Mouse (Mus musculus) frontal cortex, postnatal 10 days (tissue): ENCODE data around the gene Radil.

Source experiments
- DNase-seq, 2 experiments: peaks; one replicate each; pipeline ENCODE4 v3.0.0; 2022; ENCODE audit warnings: low spot score in 2 of 2, mixed read lengths in 1 of 2

Gene Radil

DNA sequence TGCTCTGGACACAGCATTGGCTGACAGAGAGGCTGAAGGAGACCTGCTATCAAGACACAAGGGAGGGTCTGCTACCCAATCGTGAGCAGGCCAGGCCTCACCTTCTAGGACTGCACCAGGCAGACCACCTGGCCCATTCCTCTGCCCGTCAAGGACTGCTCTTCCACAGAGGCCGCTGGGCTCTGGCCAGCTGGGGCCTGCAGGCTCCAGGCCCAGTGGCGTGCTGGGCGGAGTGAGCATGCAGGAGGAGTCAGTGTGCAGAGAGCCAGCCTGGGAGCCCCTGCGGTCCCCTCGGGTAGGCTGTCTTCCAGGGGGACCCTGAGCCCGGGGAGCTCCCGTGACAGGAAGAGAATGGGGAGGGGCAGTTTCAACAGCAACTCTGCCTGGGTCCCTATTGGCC is 64.2 kb downstream of the Radil start:
- no peak for DNase-seq

DNA sequence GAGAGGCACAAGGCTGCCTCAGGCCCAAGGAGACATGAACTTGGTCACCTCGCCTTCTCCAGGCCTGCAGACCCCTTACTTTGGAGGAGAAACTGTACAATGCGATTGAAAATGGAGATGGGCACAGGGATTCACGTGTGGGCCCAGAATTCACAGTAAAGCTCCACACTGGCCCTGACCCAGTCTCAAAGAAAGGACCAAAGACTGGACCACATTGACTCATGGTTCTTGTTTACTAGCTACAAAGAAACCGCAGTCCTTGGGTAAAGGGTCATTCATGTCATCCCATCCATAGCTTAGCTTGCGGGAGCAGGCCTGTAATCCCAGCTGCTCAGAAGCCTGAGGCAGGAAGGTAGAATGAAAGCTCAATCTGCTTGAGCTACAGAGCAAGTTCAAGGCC is 67.3 kb downstream of the Radil start:
- no peak for DNase-seq

- no peak for DNase-seq
Measured at GRCm38 (mm10) chr5:142482512-142482911, 68.4 kb downstream of the Radil start.

GRCm38 (mm10) chr5:142478829-142479435 is 72.0 kb downstream of the Radil start:
- peak; percentile 68 to 81 for DNase-seq

DNA sequence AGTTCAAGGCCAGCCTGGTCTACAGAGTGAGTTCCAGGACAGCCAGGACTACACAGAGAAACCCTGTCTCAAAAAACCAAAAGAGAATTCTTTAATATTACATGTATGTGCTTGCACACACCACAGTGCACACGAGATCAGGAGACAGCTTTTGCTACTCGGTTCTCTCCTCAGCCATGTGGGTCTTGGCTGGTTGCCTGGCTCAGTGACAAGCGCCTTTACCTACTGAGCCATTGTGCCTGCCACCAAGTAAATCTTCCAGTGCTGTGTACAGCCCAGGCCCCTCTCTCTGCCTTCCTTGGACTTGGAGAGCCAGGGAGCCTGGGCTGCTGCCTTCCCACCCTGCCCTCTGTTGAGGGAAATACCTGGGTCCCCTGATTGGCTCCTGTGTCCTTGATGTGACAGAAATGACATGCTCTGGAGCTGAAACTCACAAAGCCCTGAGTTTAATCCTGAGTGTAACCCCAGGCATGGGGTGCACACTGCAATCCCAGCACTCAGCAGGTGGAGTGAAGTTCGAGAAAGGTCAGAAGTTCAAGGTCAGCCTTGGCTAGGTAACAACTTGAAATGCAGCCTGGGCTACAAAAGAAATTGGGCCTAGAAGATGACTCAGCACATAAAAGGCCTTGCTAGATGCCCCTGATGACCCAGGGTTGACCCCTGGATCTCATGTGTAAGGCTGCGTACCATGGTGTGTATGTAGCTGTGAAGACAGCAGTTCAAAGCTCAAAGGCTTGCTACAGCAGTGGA is 72.9 kb downstream of the Radil start:
- no peak for DNase-seq

DNA sequence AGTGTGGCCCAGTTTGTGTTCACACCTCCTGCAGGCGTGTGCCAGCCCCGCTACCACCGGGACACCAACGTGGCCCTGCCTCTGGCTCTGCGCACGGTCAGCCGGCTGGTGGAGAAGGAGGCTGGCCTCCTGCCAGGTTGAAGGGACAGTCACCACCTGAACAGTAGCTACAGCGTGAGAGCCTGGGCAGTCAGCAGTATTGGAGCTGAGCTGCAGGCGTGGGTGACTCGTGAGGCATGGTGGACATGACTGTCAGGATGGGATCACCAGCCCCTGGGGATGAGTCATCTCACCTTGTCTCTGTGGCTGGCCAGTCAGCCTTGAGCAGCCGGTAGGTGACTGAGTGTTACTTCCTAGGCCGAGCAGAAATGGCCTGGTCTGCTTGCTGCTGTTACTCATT is 73.6 kb downstream of the Radil start:
- no peak for DNase-seq

GRCm38 (mm10) chr5:142475669-142476068 is 75.2 kb downstream of the Radil start:
- DNase-seq, result no peak

GRCm38 (mm10) chr5:142473696-142474095 is 77.2 kb downstream of the Radil start:
- DNase-seq, result no peak

GRCm38 (mm10) chr5:142469796-142470195 is 81.1 kb downstream of the Radil start:
- no peak for DNase-seq

DNA sequence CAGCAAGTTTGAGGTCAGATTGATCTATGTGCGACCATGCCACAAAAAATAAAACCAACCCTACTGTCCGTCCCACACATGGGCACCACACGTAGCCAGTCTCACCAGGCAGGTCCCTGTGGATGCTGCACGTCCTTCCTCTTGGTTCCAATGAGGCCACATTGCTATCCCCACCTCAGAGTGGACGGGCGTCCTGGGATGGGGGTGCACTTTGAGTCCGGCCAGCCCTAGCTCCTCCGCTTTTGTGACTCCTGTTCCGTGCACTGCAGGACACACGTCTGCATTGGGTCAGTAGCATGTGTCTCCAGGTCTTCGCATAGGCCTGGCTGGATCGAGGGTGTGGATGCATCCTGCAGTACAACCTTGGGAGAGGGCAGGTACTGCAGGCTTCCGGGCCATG is 82.5 kb downstream of the Radil start:
- DNase-seq, result no peak

DNA sequence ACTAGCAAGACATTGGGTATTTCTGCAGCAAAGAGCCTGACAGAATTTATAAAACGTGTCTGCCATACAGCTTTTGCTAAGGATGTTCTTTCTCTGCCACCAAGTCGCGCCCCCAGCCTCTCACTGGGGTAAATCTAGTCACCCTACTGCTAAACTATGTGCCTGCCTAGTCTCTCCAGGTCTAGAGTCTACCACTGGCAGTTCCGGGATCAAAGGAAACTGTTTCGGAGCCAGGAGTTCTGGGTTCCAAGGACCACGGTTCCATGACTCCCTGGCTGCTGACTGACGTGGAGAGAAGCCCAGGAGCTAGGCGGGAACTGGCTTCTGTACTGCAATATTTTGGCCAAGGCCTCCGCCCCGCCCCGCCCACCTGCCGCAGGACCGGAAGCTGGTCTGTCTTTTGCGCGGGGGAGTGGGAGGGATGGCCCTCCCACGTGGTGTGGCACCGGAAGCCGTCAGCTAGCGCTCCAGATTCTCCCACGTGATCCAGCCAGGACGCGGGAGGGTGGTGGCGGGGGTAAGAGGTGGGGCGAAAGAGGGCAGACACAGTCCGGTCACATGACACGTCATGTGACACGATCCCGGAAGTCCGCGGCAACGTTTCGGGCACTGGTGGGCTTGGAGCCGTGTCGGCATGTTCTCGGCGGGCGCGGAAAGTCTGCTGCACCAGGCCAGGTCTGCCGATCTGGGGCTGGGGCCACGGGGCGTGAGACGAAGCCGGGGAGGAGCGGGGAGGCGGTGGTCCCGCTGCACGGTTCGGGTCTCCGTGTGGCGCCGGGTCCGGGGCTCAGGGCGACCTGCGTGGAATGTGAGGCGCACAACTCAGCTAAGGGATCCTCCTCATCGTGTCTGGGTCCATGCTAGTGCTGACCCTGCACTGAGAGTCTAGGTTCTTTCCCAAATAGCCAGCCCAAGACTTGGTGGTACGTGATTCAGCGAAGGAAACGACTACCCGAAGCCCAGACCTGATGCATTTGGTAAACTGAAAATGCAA is 87.1 kb downstream of the Radil start, which contains the start of gene Ap5z1:
TSS of gene Ap5z1 (plus strand) at position 484 of the 994 bp plus-strand sequence.
- DNase-seq, result peak; percentile 91 to 95

DNA sequence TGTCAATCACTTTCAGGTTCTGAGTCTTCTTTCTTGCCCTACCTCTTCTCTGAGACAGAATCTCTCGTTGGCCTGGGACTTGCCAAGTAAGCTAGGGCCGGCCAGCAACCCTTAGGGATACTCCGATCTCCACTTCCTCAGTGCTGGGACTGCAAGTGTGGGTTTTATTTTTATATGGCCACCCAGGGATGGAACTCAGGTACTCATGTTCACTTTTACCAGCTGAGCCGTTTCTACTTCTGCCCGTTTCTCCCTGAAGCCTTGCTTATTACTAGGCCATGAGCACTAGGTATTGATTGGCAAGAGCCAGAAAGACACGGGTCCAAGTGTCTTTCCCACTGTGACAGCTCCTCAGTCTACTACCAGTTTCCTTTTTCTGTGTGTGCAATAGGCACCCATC is 87.9 kb downstream of the Radil start:
- no peak for DNase-seq

DNA sequence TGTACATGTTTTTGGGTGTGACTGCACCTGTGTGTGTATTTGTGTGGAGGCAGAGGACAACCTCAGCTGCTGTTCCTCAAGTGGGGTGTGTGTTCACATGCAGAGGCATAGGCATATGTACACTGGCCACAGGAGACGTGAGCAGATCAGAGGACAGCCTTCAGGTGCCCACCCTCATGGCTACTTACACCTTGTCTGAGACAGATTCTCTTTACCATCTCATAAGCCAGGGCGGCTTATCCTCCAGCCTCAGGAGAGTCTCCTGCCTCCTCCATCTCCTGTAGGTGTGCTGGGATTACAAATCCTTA is 88.3 kb downstream of the Radil start:
- DNase-seq, result no peak

DNA sequence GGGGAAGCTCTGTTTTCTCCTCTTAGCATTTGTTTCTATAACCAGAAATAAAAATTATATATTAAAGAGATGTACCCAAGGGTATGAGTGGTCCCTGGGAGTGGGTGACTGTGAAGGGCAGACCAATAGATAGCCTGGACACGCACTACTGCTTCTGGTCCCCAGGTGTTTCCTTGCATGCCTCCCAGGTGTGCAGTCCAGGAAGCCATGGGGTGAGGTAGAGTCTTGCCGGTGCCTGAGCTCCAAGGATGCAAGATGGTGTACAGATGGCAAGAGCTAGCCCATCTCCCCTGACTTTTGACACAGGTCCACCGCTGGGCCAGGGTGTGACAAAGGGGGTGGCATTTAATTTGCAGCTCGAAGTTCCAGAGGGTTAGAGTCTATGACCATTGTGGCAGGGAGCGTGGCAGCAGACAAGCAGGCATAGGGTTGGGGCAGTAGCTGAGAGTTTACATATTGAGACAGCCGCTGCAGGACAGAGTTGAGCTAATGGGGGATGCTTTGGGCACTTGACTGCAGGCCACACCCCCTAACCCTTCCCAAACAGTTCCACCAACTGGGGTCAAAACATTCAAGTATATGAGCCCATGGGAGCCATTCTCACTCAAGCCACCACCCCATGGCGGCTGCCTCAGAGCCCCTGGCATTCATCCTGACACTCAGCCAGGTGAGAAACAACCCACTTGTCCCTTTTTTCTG is 88.8 kb downstream of the Radil start:
- DNase-seq, result no peak

GRCm38 (mm10) chr5:142459834-142460233 is 91.1 kb downstream of the Radil start:
- no peak for DNase-seq

DNA sequence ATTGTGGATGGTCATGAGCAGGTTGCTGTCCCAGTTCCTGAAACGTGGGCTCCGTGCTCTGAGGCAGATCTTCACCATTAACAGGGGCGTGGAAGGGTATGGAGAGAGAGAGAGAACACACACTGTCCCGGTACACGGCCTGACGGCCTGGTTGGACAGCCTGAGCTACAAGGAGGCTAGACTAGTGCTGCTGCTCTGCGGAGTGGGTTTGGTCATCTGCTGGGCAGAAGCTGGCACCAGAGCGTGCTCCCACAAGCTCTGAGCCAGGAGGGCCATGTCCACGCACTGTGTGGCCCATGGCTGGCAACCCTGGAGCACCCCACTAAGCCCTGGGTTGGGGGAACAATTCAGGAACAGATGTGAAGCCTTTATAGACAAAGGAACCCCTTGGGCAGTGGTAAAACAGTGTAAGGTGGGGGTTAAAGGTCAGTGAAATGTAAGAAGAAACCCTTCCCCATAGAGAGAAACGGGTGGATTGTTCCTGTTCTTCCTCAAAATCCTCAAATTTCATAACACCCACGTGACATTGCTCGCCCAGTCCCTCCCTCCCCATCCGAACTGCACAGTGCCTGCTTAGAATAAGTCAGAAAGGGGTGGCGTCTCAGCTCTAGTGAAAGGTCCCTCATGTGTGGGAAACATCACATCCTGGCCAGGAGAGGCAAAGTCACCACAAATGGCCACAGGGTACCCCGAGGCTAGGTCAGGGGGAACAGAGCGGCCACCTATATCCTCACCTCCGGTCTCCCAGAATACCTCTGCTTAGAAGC is 91.9 kb downstream of the Radil start:
- no peak for DNase-seq

- DNase-seq, result no peak
Measured at GRCm38 (mm10) chr5:142457345-142457744, 93.6 kb downstream of the Radil start.

DNA sequence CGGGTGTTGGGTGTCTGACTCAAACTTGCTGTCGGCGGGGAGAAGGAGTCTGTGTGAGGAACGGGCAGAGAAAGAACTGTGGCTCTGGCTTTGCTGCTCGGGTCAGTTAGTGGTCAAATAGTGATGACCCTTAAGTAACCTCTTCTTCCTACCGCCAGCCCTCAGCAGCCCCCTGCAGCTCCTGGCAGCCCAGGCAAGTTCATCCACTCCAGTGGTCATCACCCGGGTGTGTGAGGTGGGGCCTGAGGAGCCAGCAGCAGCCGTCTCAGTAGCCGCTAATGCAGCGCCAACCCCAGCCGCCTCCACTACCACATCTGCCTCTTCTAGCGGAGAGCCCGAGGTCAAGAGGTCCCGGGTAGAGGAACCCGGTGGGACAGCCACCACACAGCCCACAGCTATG is 94.6 kb downstream of the Radil start:
- no peak for DNase-seq

DNA sequence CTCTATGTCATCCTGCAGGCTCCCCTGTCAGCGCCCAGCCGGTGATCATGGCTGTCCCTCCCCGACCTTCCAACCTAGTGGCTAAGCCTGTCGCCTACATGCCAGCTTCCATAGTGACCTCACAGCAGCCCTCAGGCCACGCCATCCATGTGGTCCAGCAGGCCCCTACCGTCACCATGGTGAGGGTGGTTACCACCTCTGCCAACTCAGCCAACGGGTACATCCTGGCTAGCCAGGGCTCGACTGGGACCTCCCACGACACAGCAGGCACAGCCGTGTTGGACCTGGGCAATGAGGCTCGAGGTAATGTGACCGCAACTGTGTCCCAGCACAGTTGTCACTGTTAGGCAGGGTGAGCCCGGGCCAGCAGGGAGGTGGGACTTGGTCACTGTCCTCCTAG is 97.2 kb downstream of the Radil start:
- no peak for DNase-seq

DNA sequence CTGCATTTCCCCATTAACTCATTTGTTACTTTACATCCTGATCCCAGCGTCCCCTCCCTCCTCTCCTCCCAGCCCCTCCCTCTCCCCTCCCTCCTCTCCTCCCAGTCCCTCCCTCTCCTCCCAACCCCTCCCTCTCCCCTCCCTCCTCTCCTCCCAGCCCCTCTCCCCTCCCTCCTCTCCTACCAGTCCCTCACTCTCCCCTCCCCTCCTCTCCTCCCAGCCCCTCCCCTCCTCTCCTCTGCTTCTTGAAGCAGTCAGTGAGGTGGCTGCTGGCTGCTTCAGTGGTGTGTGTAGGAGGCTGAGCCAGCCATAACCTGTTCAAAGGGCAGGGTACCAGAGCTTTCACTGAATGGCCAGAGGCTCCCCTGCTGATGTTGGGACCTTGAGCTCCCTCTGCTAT is 99.1 kb downstream of the Radil start:
- DNase-seq, result no peak

DNA sequence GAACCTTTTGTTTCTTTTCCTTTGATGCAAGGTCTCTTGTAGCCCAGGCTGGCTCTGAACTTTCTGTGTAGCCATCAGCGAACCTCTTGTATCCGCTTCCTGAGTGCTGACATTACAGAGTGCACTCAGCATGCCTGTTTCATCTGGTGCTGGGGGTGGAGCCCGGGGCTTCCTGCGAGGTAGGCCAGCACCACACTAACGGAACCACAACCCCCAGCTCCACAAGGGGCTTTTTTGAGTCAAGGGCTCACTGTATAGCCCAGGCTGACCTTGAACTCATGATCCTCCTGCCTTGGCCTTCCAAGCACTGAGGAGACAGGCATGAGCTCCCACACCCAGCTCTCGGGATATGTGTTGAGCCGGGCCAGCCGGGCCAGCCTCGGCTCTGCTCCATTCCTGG is 100.1 kb downstream of the Radil start:
- no peak for DNase-seq
